Mouse (Mus musculus): ENCODE data around the gene Cdk13. TPM values are rescaled to one million over a fixed set of nuclear protein-coding genes. Genes with fewer than 3 reads are reported as not detected.
A peak's percentile ranks its signal among the peaks of the same experiment; 100 is the strongest.

Gene Cdk13
- 10 to 100 TPM; 19.0 to 23.0 TPM for total RNA-seq (2021)
- long read RNA-seq, experiment 1, full-length matches to known transcripts: 5 of 10 reads
- long read RNA-seq, experiment 1, partial matches to known transcripts: 1 of 10 reads
- long read RNA-seq, experiment 1, other reads (novel, unspliced or antisense): 4 of 10 reads
- long read RNA-seq, experiment 2, full-length matches to known transcripts: 4 of 9 reads
- long read RNA-seq, experiment 2, partial matches to known transcripts: 2 of 9 reads
- long read RNA-seq, experiment 2, other reads (novel, unspliced or antisense): 3 of 9 reads

- TF ChIP-seq CTCF (IDR thresholded peaks at IDR 0.05): no peak
- intact Hi-C loops (cut with DNase I): loop anchor here (2.0 to 5.0 kb wide), 2 partner anchors 110 to 137 kb away; partner anchors contain the start of genes Mplkip, Rala and Sugct
- H3K27ac ChIP-seq: peak within 1 kb of the TSS; percentile 98
- DNase-seq: peak; percentile 100
- peak within 1 kb of the TSS; percentile 99 for H3K4me3 ChIP-seq
Measured at GRCm38 (mm10) chr13:17804909-17805613, at the start of gene Cdk13. TSS of gene Cdk13 (minus strand) at chr13:17805097.

GRCm38 (mm10) chr13:17843336-17843735, 38.4 kb upstream of the Cdk13 start:
- no peak for DNase-seq
- Histone ChIP-seq H3K27ac (no peak overlapping the region), H3K4me3 (no peak overlapping the region)
- intact Hi-C loops (cut with DNase I): no loop called here
- TF ChIP-seq CTCF (IDR thresholded peaks at IDR 0.05): no peak

- intact Hi-C loops (cut with DNase I): no loop called here
- Histone ChIP-seq H3K27ac (no peak overlapping the region), H3K4me3 (no peak overlapping the region)
- no peak for TF ChIP-seq CTCF (IDR thresholded peaks at IDR 0.05)
- DNase-seq: no peak
Measured at GRCm38 (mm10) chr13:17842756-17843155, 37.9 kb upstream of the Cdk13 start.

- no peak for TF ChIP-seq CTCF (IDR thresholded peaks at IDR 0.05)
- intact Hi-C loops (cut with DNase I): loop anchor here (2.0 kb wide), 1 partner anchor 92 kb away; no protein-coding TSS in a partner anchor
Measured at GRCm38 (mm10) chr13:17839137-17839536, 34.2 kb upstream of the Cdk13 start.

GRCm38 (mm10) chr13:17838484-17838851, 33.6 kb upstream of the Cdk13 start:
- Histone ChIP-seq H3K4me3 (no peak overlapping the region), H3K27ac (no peak overlapping the region)
- intact Hi-C loops (cut with DNase I): loop anchor here (2.0 kb wide), 1 partner anchor 92 kb away; no protein-coding TSS in a partner anchor
- TF ChIP-seq CTCF (IDR thresholded peaks at IDR 0.05): peak; percentile 68
- DNase-seq: peak; percentile 54

More at GRCm38 (mm10) chr13:17839137-17839536, 34.2 kb upstream of the Cdk13 start:
- Histone ChIP-seq H3K4me3 (no peak overlapping the region), H3K27ac (no peak overlapping the region)
- no peak for DNase-seq

GRCm38 (mm10) chr13:17837610-17838483, 33.0 kb upstream of the Cdk13 start:
- Histone ChIP-seq H3K27ac (no peak overlapping the region), H3K4me3 (no peak overlapping the region)
- peak; percentile 26 for DNase-seq
- intact Hi-C loops (cut with DNase I): loop anchor here (1.0 to 2.0 kb wide), 2 partner anchors 91 to 145 kb away; no protein-coding TSS in a partner anchor
- TF ChIP-seq CTCF (IDR thresholded peaks at IDR 0.05): peak; percentile 83

GRCm38 (mm10) chr13:17836808-17837207, 31.9 kb upstream of the Cdk13 start:
- no peak overlapping the region for H3K4me3 ChIP-seq
- intact Hi-C loops (cut with DNase I): loop anchor here (1.0 kb wide), 1 partner anchor 146 kb away; no protein-coding TSS in a partner anchor
- H3K27ac ChIP-seq: no peak overlapping the region
- no peak for DNase-seq
- TF ChIP-seq CTCF (IDR thresholded peaks at IDR 0.05): no peak

- Histone ChIP-seq H3K27ac (no peak overlapping the region), H3K4me3 (no peak overlapping the region)
- intact Hi-C loops (cut with DNase I): no loop called here
- no peak for TF ChIP-seq CTCF (IDR thresholded peaks at IDR 0.05)
- no peak for DNase-seq
Measured at GRCm38 (mm10) chr13:17832940-17833339, 28.0 kb upstream of the Cdk13 start.

GRCm38 (mm10) chr13:17817226-17817625, 12.3 kb upstream of the Cdk13 start:
- TF ChIP-seq CTCF (IDR thresholded peaks at IDR 0.05): no peak
- DNase-seq: no peak
- no peak overlapping the region for H3K27ac ChIP-seq
- intact Hi-C loops (cut with DNase I): no loop called here
- H3K4me3 ChIP-seq: no peak overlapping the region

GRCm38 (mm10) chr13:17805614-17805975, 698 bp upstream of the Cdk13 start:
- no peak for DNase-seq
- no peak for TF ChIP-seq CTCF (IDR thresholded peaks at IDR 0.05)
- intact Hi-C loops (cut with DNase I): loop anchor here (2.0 to 5.0 kb wide), 2 partner anchors 111 to 137 kb away; partner anchors contain the start of genes Mplkip, Rala and Sugct
- H3K27ac ChIP-seq: peak overlapping the region; percentile 98
- peak overlapping the region; percentile 99 for H3K4me3 ChIP-seq

GRCm38 (mm10) chr13:17804058-17804841, 647 bp downstream of the Cdk13 start:
- no peak for TF ChIP-seq CTCF (IDR thresholded peaks at IDR 0.05)
- H3K27ac ChIP-seq: peak overlapping the region; percentile 98
- intact Hi-C loops (cut with DNase I): loop anchor here (2.0 kb wide), 1 partner anchor 109 kb away; the partner anchor contains the start of genes Mplkip and Sugct

More at GRCm38 (mm10) chr13:17804058-17804841, 647 bp downstream of the Cdk13 start:
- H3K4me3 ChIP-seq: peak overlapping the region; percentile 99
- DNase-seq: peak; percentile 69

All from gastrocnemius, adult 2 months (tissue).